Mouse (Mus musculus) liver, adult 2 months (tissue): ENCODE data around the gene Arhgef28. TPM values are rescaled to one million over a fixed set of nuclear protein-coding genes. Genes with fewer than 3 reads are reported as not detected.

Source experiments
- DNase-seq: peaks from one replicate; pipeline ENCODE4 v3.0.0-alpha.2; 2011; ENCODE audit warnings: low read depth, low spot score; ENCODE audit errors: extremely low read depth
- H3K27ac ChIP-seq: fragments of 200-500 bp; replicated peaks from 2 replicates; pipeline ENCODE4 v1.5.1; 2012; ENCODE audit warnings: low read depth, mild to moderate bottlenecking, control low read depth, inconsistent platforms, low read length; ENCODE audit not compliant: insufficient read depth
- H3K27me3 ChIP-seq: fragments of 200-500 bp; 2 replicates; pipeline ENCODE4 v1.6.1; 2012; ENCODE audit warnings: mild to moderate bottlenecking, moderate library complexity, low read length, inconsistent platforms; ENCODE audit not compliant: control insufficient read depth, insufficient read depth
- H3K36me3 ChIP-seq: fragments of 200-500 bp; 2 replicates; pipeline ENCODE4 v1.6.1; 2012; ENCODE audit warnings: low read length, inconsistent platforms; ENCODE audit not compliant: control insufficient read depth, insufficient read depth
- H3K4me1 ChIP-seq: fragments of 200-500 bp; 2 replicates; pipeline ENCODE4 v1.6.1; 2011; ENCODE audit warnings: low read length; ENCODE audit not compliant: control insufficient read depth, insufficient read depth
- H3K4me3 ChIP-seq: fragments of 200-500 bp; 2 replicates; pipeline ENCODE4 v1.5.1; 2011; ENCODE audit warnings: low read depth, mild to moderate bottlenecking, control low read depth, low read length, moderate library complexity; ENCODE audit not compliant: insufficient read depth
- H3K79me2 ChIP-seq: fragments of 200-500 bp; 2 replicates; pipeline ENCODE4 v1.6.1; 2012; ENCODE audit warnings: inconsistent platforms, mild to moderate bottlenecking, low read length, moderate library complexity; ENCODE audit not compliant: control insufficient read depth, insufficient read depth
- H3K9ac ChIP-seq: fragments of 200-500 bp; 2 replicates; pipeline ENCODE4 v1.6.1; 2012; ENCODE audit warnings: low read depth, mild to moderate bottlenecking, control low read depth, inconsistent platforms, low read length
- CTCF ChIP-seq: fragments of 200-500 bp; IDR thresholded peaks from 2 replicates; pipeline ENCODE4 v1.5.1; 2011; ENCODE audit warnings: low read depth, low read length, control low read depth
- POLR2A ChIP-seq: fragments of 200-500 bp; IDR thresholded peaks from 2 replicates; pipeline ENCODE4 v1.6.1; 2011; ENCODE audit warnings: low read length, control low read depth; ENCODE audit not compliant: insufficient read depth; ENCODE audit errors: extremely low read depth
- WGBS: fragments of 180-500 bp; shearing (Covaris S2); methylation state at CpG from one replicate; pipeline ENCODE4 v1.1.7; 2018; 5-methylcytosine and 5-hydroxymethylcytosine counted together
- polyA plus RNA-seq: library from polyadenylated mRNA; depleted of rRNA; stranded (reverse); fragments of >200 nt; gene quantifications from 2 replicates; pipeline ENCODE4 v1.2.3, GENCODE M21; 2012
- total RNA-seq: library from RNA; depleted of rRNA; stranded (reverse); fragments of >200 nt; gene quantifications from 2 replicates; pipeline ENCODE4 v1.2.3, GENCODE M21; 2014

The Arhgef28 gene
- total and polyA plus RNA-seq, 2 experiments: 0.20 to 0.37 TPM

DNA sequence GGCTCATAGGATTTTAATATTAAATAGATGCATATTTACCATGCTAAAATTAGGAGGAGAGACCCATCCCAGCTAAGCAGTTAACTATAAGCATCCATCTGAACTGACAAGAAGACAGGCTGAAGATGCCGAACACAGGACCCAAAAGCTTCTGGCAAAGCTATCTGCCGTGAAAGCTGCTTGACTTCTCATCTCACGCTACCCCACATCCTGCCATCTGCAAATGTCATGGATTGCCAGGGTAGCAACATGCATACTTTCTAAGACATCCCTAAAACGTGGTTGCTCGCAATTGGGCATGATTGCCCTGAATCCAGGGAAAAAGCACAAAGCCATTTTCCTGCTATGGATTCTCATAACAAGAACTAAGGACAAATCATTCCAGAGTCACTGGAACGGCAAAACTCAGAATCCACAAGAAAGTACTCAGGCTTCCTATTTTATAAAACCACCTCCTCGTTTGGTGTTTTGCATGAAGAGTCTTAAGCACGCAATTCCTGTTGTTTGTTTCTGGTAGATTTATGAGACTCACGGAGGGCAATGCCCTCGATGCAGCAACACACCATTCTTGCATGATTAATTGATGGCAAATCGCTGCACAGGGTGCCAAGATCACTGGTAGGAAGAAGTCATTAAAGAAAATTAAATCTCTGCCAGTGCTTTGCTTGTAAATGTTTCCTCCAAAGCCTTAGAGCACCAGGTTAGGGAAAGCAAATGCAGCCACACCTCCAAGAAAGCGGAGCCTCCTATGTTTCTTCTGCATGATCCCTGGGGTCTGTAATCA, 287.9 kb downstream of the Arhgef28 start:
- TF ChIP-seq CTCF (no peak), POLR2A (no peak)
- H3K4me3 ChIP-seq: no peak overlapping the region
- H3K27me3 ChIP-seq: no peaks in the 10 kb centered on the region
- no peaks in the 10 kb centered on the region for H3K4me1 ChIP-seq
- no peak overlapping the region for H3K27ac ChIP-seq
- no peak for DNase-seq
- H3K36me3 ChIP-seq: no peaks in the 10 kb centered on the region
- 89% methylated on average over 12 of the region's 12 CpGs for WGBS
- H3K9ac ChIP-seq: no peak overlapping the region
- no peaks in the 10 kb centered on the region for H3K79me2 ChIP-seq

DNA sequence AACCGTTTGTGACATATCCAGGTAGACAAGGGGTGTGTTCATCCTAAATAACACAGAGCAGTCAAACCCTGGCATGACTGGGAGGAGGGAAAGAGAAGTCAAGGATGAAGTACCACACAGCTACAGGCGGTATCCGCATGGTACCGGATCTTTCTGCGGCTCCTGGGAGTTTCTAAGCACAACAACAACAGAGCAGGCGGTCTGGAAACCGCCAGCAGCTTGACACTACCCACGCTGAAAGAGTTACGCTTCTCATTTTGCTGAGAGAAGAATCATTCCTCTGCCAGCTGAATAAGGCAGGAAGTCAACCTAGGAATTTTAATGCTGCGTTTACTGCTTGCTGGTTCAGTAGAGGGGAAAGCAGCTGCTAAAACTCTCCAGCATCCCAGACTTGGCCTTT, 295.2 kb downstream of the Arhgef28 start:
- Histone ChIP-seq H3K9ac (no peak overlapping the region), H3K27me3 (no peaks in the 10 kb centered on the region), H3K79me2 (no peaks in the 10 kb centered on the region), H3K4me3 (no peak overlapping the region), H3K27ac (no peak overlapping the region), H3K4me1 (no peaks in the 10 kb centered on the region), H3K36me3 (no peaks in the 10 kb centered on the region)
- TF ChIP-seq POLR2A: no peak
- no peak for TF ChIP-seq CTCF
- no peak for DNase-seq
- 67% methylated on average over 10 of the region's 10 CpGs for WGBS

DNA sequence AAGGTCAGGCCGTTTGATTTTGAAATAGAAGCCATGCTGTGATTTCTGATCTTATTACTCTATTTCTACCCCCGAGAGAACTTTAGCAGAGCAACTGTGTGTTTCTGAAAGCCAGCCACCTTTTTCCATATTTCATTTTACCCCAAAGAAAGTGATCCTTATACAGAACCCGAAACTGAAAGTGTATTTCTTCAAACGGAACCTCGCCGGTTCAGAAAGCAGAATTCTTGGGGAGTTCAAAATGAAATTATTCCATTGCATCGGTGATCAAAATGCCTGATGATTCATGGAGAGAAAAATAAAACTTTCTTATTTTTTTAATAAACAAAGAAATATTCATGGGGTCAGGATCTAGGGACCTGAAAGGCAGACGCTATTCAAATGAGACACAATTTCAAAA, 303.4 kb downstream of the Arhgef28 start:
- H3K79me2 ChIP-seq: no peaks in the 10 kb centered on the region
- DNase-seq: no peak
- no peak for TF ChIP-seq CTCF
- no peak for TF ChIP-seq POLR2A
- no peak overlapping the region for H3K4me3 ChIP-seq
- peaks cover 4% of the 10 kb centered on the region; the same call in 1 of the 2 replicates for H3K4me1 ChIP-seq
- H3K27ac ChIP-seq: no peak overlapping the region
- H3K36me3 ChIP-seq: no peaks in the 10 kb centered on the region
- no peaks in the 10 kb centered on the region for H3K27me3 ChIP-seq
- 88% methylated on average over 8 of the region's 8 CpGs for WGBS
- no peak overlapping the region for H3K9ac ChIP-seq

DNA sequence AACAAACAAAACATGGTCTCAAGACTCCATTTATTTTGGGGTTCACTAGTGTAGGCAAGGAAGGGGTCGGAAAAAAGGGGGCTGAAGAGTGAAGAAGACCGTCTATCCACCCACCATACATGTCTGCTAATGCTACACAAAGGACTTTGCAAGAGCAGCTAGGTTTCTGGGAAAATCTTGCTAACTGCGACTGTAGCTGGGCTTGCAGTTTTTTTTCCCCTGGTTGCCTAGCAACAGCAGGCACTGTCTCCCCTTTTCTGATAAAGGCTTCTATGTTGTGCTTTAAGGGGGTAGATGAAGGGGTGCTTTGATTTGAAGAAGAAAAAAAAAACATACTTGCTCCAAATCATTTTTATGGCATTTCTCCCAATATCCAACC, 305.9 kb downstream of the Arhgef28 start:
- Histone ChIP-seq H3K9ac (no peak overlapping the region), H3K36me3 (no peaks in the 10 kb centered on the region), H3K79me2 (no peaks in the 10 kb centered on the region), H3K4me1 (peaks cover 4% of the 10 kb centered on the region; the same call in 1 of the 2 replicates), H3K27me3 (no peaks in the 10 kb centered on the region; the same call in 1 of the 2 replicates), H3K4me3 (no peak overlapping the region), H3K27ac (no peak overlapping the region)
- DNase-seq: no peak
- TF ChIP-seq POLR2A (no peak), CTCF (no peak)
- WGBS: 61% methylated on average over 3 of the region's 3 CpGs

DNA sequence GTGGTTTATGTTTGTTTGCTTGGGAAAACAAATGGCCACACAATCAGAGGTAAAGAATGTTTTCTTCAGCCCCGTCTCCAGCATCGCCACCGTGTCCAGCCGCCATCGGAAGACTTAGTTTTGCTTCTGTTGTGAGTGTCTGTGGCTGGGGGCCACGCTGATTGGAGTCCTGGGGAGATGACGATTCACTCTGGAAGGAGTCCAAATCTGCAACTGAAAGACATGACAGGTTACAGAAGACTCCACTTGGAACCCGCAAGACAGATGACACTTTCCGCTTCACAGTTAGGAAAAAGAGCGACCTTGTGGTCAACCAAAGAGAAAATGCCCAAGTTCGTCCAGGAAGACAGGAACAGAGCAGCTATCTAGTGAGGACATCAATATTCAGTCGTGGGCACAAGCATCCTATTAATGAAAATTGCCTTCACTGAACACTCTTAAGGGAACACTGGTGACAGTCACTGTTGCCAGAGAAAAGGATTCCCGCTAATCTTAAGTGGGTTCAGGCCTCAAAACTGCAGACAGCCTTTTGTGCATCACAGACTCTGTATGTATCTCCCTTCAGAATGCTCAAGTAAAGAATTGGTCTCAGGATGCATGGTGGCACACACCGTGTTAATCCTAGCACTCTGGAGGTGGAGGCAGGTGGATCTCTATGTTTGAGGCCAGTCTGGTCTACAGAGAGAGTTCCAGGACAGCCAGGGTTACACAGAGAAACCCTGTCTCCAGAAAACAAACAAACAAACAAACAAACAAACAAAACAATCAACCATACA, 306.4 kb downstream of the Arhgef28 start:
- WGBS: 91% methylated on average over 14 of the region's 14 CpGs

More for the DNA sequence above, 306.4 kb downstream of the Arhgef28 start:
- H3K4me1 ChIP-seq: peaks cover 4% of the 10 kb centered on the region; the same call in 1 of the 2 replicates
- TF ChIP-seq POLR2A (no peak), CTCF (no peak)
- H3K27ac ChIP-seq: no peak overlapping the region
- no peak overlapping the region for H3K9ac ChIP-seq
- no peaks in the 10 kb centered on the region for H3K36me3 ChIP-seq
- H3K79me2 ChIP-seq: no peaks in the 10 kb centered on the region
- no peaks in the 10 kb centered on the region; the same call in 1 of the 2 replicates for H3K27me3 ChIP-seq
- DNase-seq: no peak
- H3K4me3 ChIP-seq: no peak overlapping the region
